Mouse (Mus musculus): ENCODE measurements around the gene Zbtb3. TPM values are rescaled to one million over a fixed set of nuclear protein-coding genes. Genes with fewer than 3 reads are reported as not detected.

Gene Zbtb3
- total and polyA plus RNA-seq, 3 experiments = 1.2 to 2.5 (median 2.2) TPM

DNA sequence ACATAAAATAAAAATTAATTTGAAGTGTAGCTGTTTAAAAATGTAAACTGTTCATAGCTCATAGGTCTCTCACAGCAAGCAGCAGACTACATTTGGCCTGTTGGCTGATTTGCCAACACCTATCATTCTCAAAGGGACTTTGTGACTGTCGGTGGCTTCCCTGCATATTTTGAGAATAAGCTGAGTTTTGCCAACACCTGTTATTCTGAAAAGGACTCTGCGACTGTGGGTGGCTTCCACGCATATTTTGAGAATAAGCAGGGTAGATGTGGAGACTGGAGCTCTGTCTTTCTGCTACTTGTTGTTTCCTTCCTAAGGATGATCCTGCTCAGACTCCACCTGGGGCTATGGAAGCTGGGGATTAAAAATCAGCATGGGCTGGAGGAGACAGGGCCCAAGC, 50.8 kb downstream of the Zbtb3 start:
- in situ Hi-C loops (cut with MboI; ENCODE audit: low pct_ligation_motif_present, low pct_unique_long_range_greater_than_20kb, low sequenced_read_pairs) = no loop called here
- H3K4me2 ChIP-seq (ENCODE audit: insufficient read depth, low read depth, poor library complexity, severe bottlenecking) = no peak overlapping the region
- H3K27ac ChIP-seq (ENCODE audit: insufficient read depth, low read depth) = no peak overlapping the region
- peaks cover 5 to 13% of the 10 kb centered on the region in 2 experiments for H3K36me3 ChIP-seq (replicated peaks in 1 of 2; ENCODE audit: control insufficient read depth in 1 of 2, insufficient read depth in 1 of 2, low read length in 1 of 2)
- no peak overlapping the region for H3K9ac ChIP-seq (ENCODE audit: insufficient read depth, low read depth)
- no peaks in the 10 kb centered on the region for H3K27me3 ChIP-seq (replicated peaks)
- dilution Hi-C loops (cut with MboI; ENCODE audit: extremely low pct_ligation_motif_present, extremely low pct_unique_long_range_greater_than_20kb, low sequenced_read_pairs) = no loop called here
- H3K9me3 ChIP-seq (replicated peaks; ENCODE audit: low read length) = no peaks in the 10 kb centered on the region
- no peak for DNase-seq (ENCODE audit: extremely low read depth)
- no peaks in the 10 kb centered on the region for H3K79me2 ChIP-seq (replicated peaks; ENCODE audit: control insufficient read depth, extremely low read depth, insufficient read depth, poor library complexity, severe bottlenecking)
- no peaks in the 10 kb centered on the region for H3K4me1 ChIP-seq (ENCODE audit: control insufficient read depth in 1 of 2, insufficient read depth in 2 of 2)
- TF ChIP-seq USF1 (IDR thresholded peaks at IDR 0.05; ENCODE audit: low read depth, low read length) (no peak), PAX5 (IDR thresholded peaks at IDR 0.05; ENCODE audit: low read length) (no peak), RAD21 (IDR thresholded peaks at IDR 0.05; ENCODE audit: low read depth, low read length) (no peak), JUND (conservative IDR thresholded peaks at IDR 0.05; ENCODE audit: low read depth, low read length) (no peak), MXI1 (IDR thresholded peaks at IDR 0.05; ENCODE audit: low read depth, low read length) (no peak), UBTF (IDR thresholded peaks at IDR 0.05; ENCODE audit: low read depth, low read length) (no peak), MEF2A (IDR thresholded peaks at IDR 0.05; ENCODE audit: borderline replicate concordance, low read depth, low read length) (no peak), JUN (IDR thresholded peaks at IDR 0.05; ENCODE audit: insufficient read depth, low read depth, low read length) (no peak)
- no peak overlapping the region for H3K4me3 ChIP-seq (replicated peaks in 1 of 3; ENCODE audit: low read depth in 2 of 3, low read length in 2 of 3, poor library complexity in 1 of 3)

Other genes with a start within 250 kb of the Zbtb3 start
Only the 20 nearest of the 33 such genes appear.
- 177 and 269 TPM in 2 replicates for gene Slc3a2, start 79.2 kb upstream of the Zbtb3 start, total RNA-seq (2012; rRNA removed)
- gene Slc3a2, start 79.2 kb upstream of the Zbtb3 start, total RNA-seq (2014; rRNA removed) = 251 and 284 TPM in 2 replicates
- 432 and 478 TPM in 2 replicates for gene Slc3a2, start 79.2 kb upstream of the Zbtb3 start, polyA plus RNA-seq (2012; ENCODE audit: insufficient read length, low read depth)
- gene Wdr74, start 66.7 kb upstream of the Zbtb3 start, total RNA-seq (2012; rRNA removed) = 133 and 179 TPM in 2 replicates
- 182 and 203 TPM in 2 replicates for gene Wdr74, start 66.7 kb upstream of the Zbtb3 start, total RNA-seq (2014; rRNA removed)
- 208 and 235 TPM in 2 replicates for gene Wdr74, start 66.7 kb upstream of the Zbtb3 start, polyA plus RNA-seq (2012; ENCODE audit: insufficient read length, low read depth)
- gene 1700092M07Rik, start 61.8 kb upstream of the Zbtb3 start, total RNA-seq (2012; rRNA removed) = 3.8 and 4.8 TPM in 2 replicates
- 1.0 and 2.4 TPM in 2 replicates for gene 1700092M07Rik, start 61.8 kb upstream of the Zbtb3 start, total RNA-seq (2014; rRNA removed)
- 3.1 and 4.3 TPM in 2 replicates for gene 1700092M07Rik, start 61.8 kb upstream of the Zbtb3 start, polyA plus RNA-seq (2012; ENCODE audit: insufficient read length, low read depth)
- gene Stx5a, start 61.1 kb upstream of the Zbtb3 start, total RNA-seq (2012; rRNA removed) = 47.5 and 48.1 TPM in 2 replicates
- gene Stx5a, start 61.1 kb upstream of the Zbtb3 start, total RNA-seq (2014; rRNA removed) = 49.1 and 49.7 TPM in 2 replicates
- gene Stx5a, start 61.1 kb upstream of the Zbtb3 start, polyA plus RNA-seq (2012; ENCODE audit: insufficient read length, low read depth) = 35.2 and 39.3 TPM in 2 replicates
- gene Nxf1, start 45.5 kb upstream of the Zbtb3 start, total RNA-seq (2012; rRNA removed) = 66.5 and 83.6 TPM in 2 replicates
- 101 and 102 TPM in 2 replicates for gene Nxf1, start 45.5 kb upstream of the Zbtb3 start, total RNA-seq (2014; rRNA removed)
- 136 and 160 TPM in 2 replicates for gene Nxf1, start 45.5 kb upstream of the Zbtb3 start, polyA plus RNA-seq (2012; ENCODE audit: insufficient read length, low read depth)
- gene Tmem223, start 31.6 kb upstream of the Zbtb3 start, total RNA-seq (2012; rRNA removed) = 56.5 and 58.7 TPM in 2 replicates
- 86.6 and 106 TPM in 2 replicates for gene Tmem223, start 31.6 kb upstream of the Zbtb3 start, total RNA-seq (2014; rRNA removed)
- 43.3 and 45.7 TPM in 2 replicates for gene Tmem223, start 31.6 kb upstream of the Zbtb3 start, polyA plus RNA-seq (2012; ENCODE audit: insufficient read length, low read depth)
- gene Tmem179b, start 28.1 kb upstream of the Zbtb3 start, total RNA-seq (2012; rRNA removed) = 50.8 and 54.4 TPM in 2 replicates
- gene Tmem179b, start 28.1 kb upstream of the Zbtb3 start, total RNA-seq (2014; rRNA removed) = 85.7 and 105 TPM in 2 replicates
- gene Tmem179b, start 28.1 kb upstream of the Zbtb3 start, polyA plus RNA-seq (2012; ENCODE audit: insufficient read length, low read depth) = 49.8 and 72.0 TPM in 2 replicates
- gene Taf6l, start 16.1 kb upstream of the Zbtb3 start, total RNA-seq (2012; rRNA removed) = 25.5 and 29.2 TPM in 2 replicates
- gene Taf6l, start 16.1 kb upstream of the Zbtb3 start, total RNA-seq (2014; rRNA removed) = 20.4 and 22.2 TPM in 2 replicates
- 24.8 and 25.7 TPM in 2 replicates for gene Taf6l, start 16.1 kb upstream of the Zbtb3 start, polyA plus RNA-seq (2012; ENCODE audit: insufficient read length, low read depth)
- 157 and 162 TPM in 2 replicates for gene Polr2g, start 4.0 kb upstream of the Zbtb3 start, total RNA-seq (2012; rRNA removed)
- gene Polr2g, start 4.0 kb upstream of the Zbtb3 start, total RNA-seq (2014; rRNA removed) = 173 and 182 TPM in 2 replicates
- gene Polr2g, start 4.0 kb upstream of the Zbtb3 start, polyA plus RNA-seq (2012; ENCODE audit: insufficient read length, low read depth) = 138 and 148 TPM in 2 replicates
- gene Ttc9c, start 16.8 kb downstream of the Zbtb3 start, total RNA-seq (2012; rRNA removed) = 37.6 and 42.0 TPM in 2 replicates
- gene Ttc9c, start 16.8 kb downstream of the Zbtb3 start, total RNA-seq (2014; rRNA removed) = 56.5 and 57.2 TPM in 2 replicates
- gene Ttc9c, start 16.8 kb downstream of the Zbtb3 start, polyA plus RNA-seq (2012; ENCODE audit: insufficient read length, low read depth) = 42.2 and 44.7 TPM in 2 replicates
- 44.3 and 44.8 TPM in 2 replicates for gene Hnrnpul2, start 17.5 kb downstream of the Zbtb3 start, total RNA-seq (2012; rRNA removed)
- 17.8 and 19.7 TPM in 2 replicates for gene Hnrnpul2, start 17.5 kb downstream of the Zbtb3 start, total RNA-seq (2014; rRNA removed)
- gene Hnrnpul2, start 17.5 kb downstream of the Zbtb3 start, polyA plus RNA-seq (2012; ENCODE audit: insufficient read length, low read depth) = 81.6 and 94.1 TPM in 2 replicates
- gene AC129217.1, start 27.2 kb downstream of the Zbtb3 start, total RNA-seq (2012; rRNA removed) = 0.25 and 0.67 TPM in 2 replicates
- 2.1 and 5.1 TPM in 2 replicates for gene AC129217.1, start 27.2 kb downstream of the Zbtb3 start, total RNA-seq (2014; rRNA removed)
- gene AC129217.1, start 27.2 kb downstream of the Zbtb3 start, polyA plus RNA-seq (2012; ENCODE audit: insufficient read length, low read depth) = 63.9 and 77.4 TPM in 2 replicates
- gene Bscl2, start 34.9 kb downstream of the Zbtb3 start, total RNA-seq (2012; rRNA removed) = 91.0 and 117 TPM in 2 replicates
- gene Bscl2, start 34.9 kb downstream of the Zbtb3 start, total RNA-seq (2014; rRNA removed) = 27.9 and 30.9 TPM in 2 replicates
- 46.7 and 51.6 TPM in 2 replicates for gene Bscl2, start 34.9 kb downstream of the Zbtb3 start, polyA plus RNA-seq (2012; ENCODE audit: insufficient read length, low read depth)
- gene Gng3, start 36.6 kb downstream of the Zbtb3 start, total RNA-seq (2012; rRNA removed) = 3.1 and 6.1 TPM in 2 replicates
- 0.55 and 0.56 TPM in 2 replicates for gene Gng3, start 36.6 kb downstream of the Zbtb3 start, total RNA-seq (2014; rRNA removed)
- gene Gng3, start 36.6 kb downstream of the Zbtb3 start, polyA plus RNA-seq (2012; ENCODE audit: insufficient read length, low read depth) = 8.1 and 10.3 TPM in 2 replicates
- gene Lrrn4cl, start 48.2 kb downstream of the Zbtb3 start, total RNA-seq (2012; rRNA removed) = 0.13 and 0.17 TPM in 2 replicates
- 0.31 and 0.32 TPM in 2 replicates for gene Lrrn4cl, start 48.2 kb downstream of the Zbtb3 start, total RNA-seq (2014; rRNA removed)
- gene Lrrn4cl, start 48.2 kb downstream of the Zbtb3 start, polyA plus RNA-seq (2012; ENCODE audit: insufficient read length, low read depth) = 0.41 and 0.61 TPM in 2 replicates
- 134 and 140 TPM in 2 replicates for gene Ubxn1, start 68.9 kb downstream of the Zbtb3 start, total RNA-seq (2012; rRNA removed)
- gene Ubxn1, start 68.9 kb downstream of the Zbtb3 start, total RNA-seq (2014; rRNA removed) = 96.3 and 107 TPM in 2 replicates
- gene Ubxn1, start 68.9 kb downstream of the Zbtb3 start, polyA plus RNA-seq (2012; ENCODE audit: insufficient read length, low read depth) = 226 and 279 TPM in 2 replicates
- 53.9 and 56.6 TPM in 2 replicates for gene Uqcc3, start 78.4 kb downstream of the Zbtb3 start, total RNA-seq (2012; rRNA removed)
- gene Uqcc3, start 78.4 kb downstream of the Zbtb3 start, total RNA-seq (2014; rRNA removed) = 23.5 and 24.0 TPM in 2 replicates
- gene Uqcc3, start 78.4 kb downstream of the Zbtb3 start, polyA plus RNA-seq (2012; ENCODE audit: insufficient read length, low read depth) = 42.6 and 52.0 TPM in 2 replicates
- gene Lbhd1, start 81.2 kb downstream of the Zbtb3 start, total RNA-seq (2012; rRNA removed) = 7.5 and 14.3 TPM in 2 replicates
- 15.5 and 15.6 TPM in 2 replicates for gene Lbhd1, start 81.2 kb downstream of the Zbtb3 start, total RNA-seq (2014; rRNA removed)
- gene Lbhd1, start 81.2 kb downstream of the Zbtb3 start, polyA plus RNA-seq (2012; ENCODE audit: insufficient read length, low read depth) = 50.4 and 80.4 TPM in 2 replicates
- gene Gm49403, start 81.4 kb downstream of the Zbtb3 start, total RNA-seq (2012; rRNA removed) = not detected in 2 replicates
- not detected in 2 replicates for gene Gm49403, start 81.4 kb downstream of the Zbtb3 start, total RNA-seq (2014; rRNA removed)
- gene Gm49403, start 81.4 kb downstream of the Zbtb3 start, polyA plus RNA-seq (2012; ENCODE audit: insufficient read length, low read depth) = not detected in 2 replicates
- 157 and 224 TPM in 2 replicates for gene 1810009A15Rik, start 86.3 kb downstream of the Zbtb3 start, total RNA-seq (2012; rRNA removed)
- 198 and 218 TPM in 2 replicates for gene 1810009A15Rik, start 86.3 kb downstream of the Zbtb3 start, total RNA-seq (2014; rRNA removed)
- gene 1810009A15Rik, start 86.3 kb downstream of the Zbtb3 start, polyA plus RNA-seq (2012; ENCODE audit: insufficient read length, low read depth) = 161 and 176 TPM in 2 replicates